ENCODE assay signal across 10 mouse cellular contexts in the genomic region with DNA sequence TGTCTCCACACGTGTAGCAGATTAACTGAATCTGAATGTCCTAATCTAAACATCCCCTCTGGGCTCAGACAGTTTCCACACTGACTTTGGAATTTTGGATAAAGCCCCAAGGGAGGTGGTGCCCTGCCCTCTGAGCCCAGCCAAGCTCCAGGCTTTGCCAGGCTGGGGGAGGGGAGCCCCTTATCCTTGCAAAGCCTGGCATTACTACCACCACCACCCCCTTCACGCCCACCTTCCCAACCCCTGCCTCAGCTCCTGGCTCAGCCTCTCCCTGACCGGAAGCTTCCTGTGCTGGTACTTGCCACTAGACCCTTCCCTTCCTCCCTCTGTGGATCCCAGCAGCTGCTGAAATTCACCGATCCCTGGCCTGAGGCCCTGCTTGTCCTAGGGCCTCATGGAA. TPM values are rescaled to one million over a fixed set of nuclear protein-coding genes. Genes with fewer than 3 reads are reported as not detected.
DNase-seq lines count a peak whose midpoint lies in the region.
"Had no signal": no experiment of that assay in that cellular context is flagged by ENCODE, and none has a peak within 500 bp of the region (broad histone marks: within the 10 kb centered on the region; RNA-seq: fewer than 3 reads in every experiment).

No protein-coding gene starts in this region.

- H3K4me3 ChIP-seq in macrophage (ENCODE audit: inconsistent target): no peak overlapping the region
- H3K4me3 ChIP-seq: hindbrain, embryonic 15.5 days; limb, embryonic 13.5 days had no signal

- 83% methylated on average over 3 of the region's 4 CpGs for WGBS in macrophage (ENCODE audit: missing documents)

- DNase-seq in adrenal gland, adult 2 months: peak; percentile 32
- no peak for DNase-seq in adrenal gland, postnatal 4 days (ENCODE audit: low spot score in 2 of 2)
- peak; percentile 31 for DNase-seq in kidney, postnatal 10 days
- no peak for DNase-seq in kidney, adult 9 months
- DNase-seq in fibroblast of lung, adult 2 months (ENCODE audit: low read depth): peak; percentile 30
- DNase-seq in right cerebral cortex, postnatal 4 days: no peak
- no peak for DNase-seq in spleen, postnatal 10 days (ENCODE audit: low spot score in 2 of 2)

- peak overlapping the region; percentile 46; the same call in 1 of the 2 replicates for H3K27ac ChIP-seq in macrophage
- H3K27ac ChIP-seq: hindbrain, embryonic 15.5 days; limb, embryonic 13.5 days had no signal

- peaks cover 30% of the 10 kb centered on the region for H3K79me2 ChIP-seq in macrophage (ENCODE audit: inconsistent target)

- H3K36me3 ChIP-seq in macrophage (ENCODE audit: inconsistent target): peaks cover 13% of the 10 kb centered on the region; the same call in 1 of the 2 replicates

RNA-seq across cellular contexts. Expression of a gene that starts 1.7 kb away (rescaled TPM):
- total RNA-seq in adrenal gland, adult 2 months (2021): 10 to 100 TPM; 28.7 to 44.5 TPM
- polyA plus RNA-seq in adrenal gland, adult 2 months (2012; rRNA removed): 34.7 and 36.8 TPM in 2 replicates
- total RNA-seq in adrenal gland, postnatal 4 days (2021): 10 to 100 TPM; 58.7 to 77.7 TPM
- total RNA-seq in macrophage (2018; cell fraction: chromatin; rRNA removed): 1,000 to 10,000 TPM in 14 of 26 experiments, 100 to 1,000 TPM in 12; 286 to 2,059 (median 1,214) TPM
- total RNA-seq in macrophage (2018; cell fraction: cytosol; rRNA removed): 100 to 1,000 TPM; 129 to 462 (median 246) TPM
- total RNA-seq in macrophage (2018; cell fraction: nucleus; rRNA removed): 1,000 to 10,000 TPM in 9 of 26 experiments, 100 to 1,000 TPM in 17; 314 to 1,459 (median 713) TPM
- 97.3 to 304 TPM (median 148 TPM) in 3 replicates for polyA plus RNA-seq in macrophage (2018)

RNA-seq across cellular contexts. Expression of a gene that starts 10.6 kb away (rescaled TPM):
- 10 to 100 TPM; 33.9 to 40.8 TPM for total RNA-seq in adrenal gland, adult 2 months (2021)
- polyA plus RNA-seq in adrenal gland, adult 2 months (2012; rRNA removed): 5.8 and 9.6 TPM in 2 replicates
- 10 to 100 TPM; 29.9 to 31.7 TPM for total RNA-seq in adrenal gland, postnatal 4 days (2021)
- 100 to 1,000 TPM in 5 of 26 experiments, 10 to 100 TPM in 21; 14.6 to 150 (median 64.0) TPM for total RNA-seq in macrophage (2018; cell fraction: chromatin; rRNA removed)
- 10 to 100 TPM in 24 of 26 experiments, 1 to 10 TPM in 2; 9.0 to 45.8 (median 21.5) TPM for total RNA-seq in macrophage (2018; cell fraction: cytosol; rRNA removed)
- total RNA-seq in macrophage (2018; cell fraction: nucleus; rRNA removed): 100 to 1,000 TPM in 1 of 26 experiments, 10 to 100 TPM in 25; 12.1 to 113 (median 58.2) TPM
- 15.3 to 23.7 TPM (median 17.0 TPM) in 3 replicates for polyA plus RNA-seq in macrophage (2018)

Comparison
In these comparisons a context has a peak if more than half of its experiments do, and no peak if none do; other contexts are left out.
1. DNase-seq: peak in adrenal gland, adult 2 months (single experiment), kidney, postnatal 10 days (single experiment) and fibroblast of lung, adult 2 months (single experiment); none in adrenal gland, postnatal 4 days (0 of 2), kidney, adult 9 months (single experiment), right cerebral cortex, postnatal 4 days (single experiment) and spleen, postnatal 10 days (0 of 2).